Mouse (Mus musculus) myocyte (in vitro differentiated cells): ENCODE data around the gene Myo15b.

Experiments
- E2F4 ChIP-seq: IDR thresholded peaks from one replicate; pipeline ENCODE4 v1.6.1; 2011; ENCODE audit warnings: mild to moderate bottlenecking, control low read depth, moderate library complexity; ENCODE audit not compliant: insufficient read depth
- MAX ChIP-seq: IDR thresholded peaks from one replicate; pipeline ENCODE4 v1.6.1; 2011; ENCODE audit warnings: low read depth, mild to moderate bottlenecking, control low read depth
- MYOD1 ChIP-seq, 3 experiments: IDR thresholded peaks; one replicate each; pipeline ENCODE4 v1.6.1; 2011; ENCODE audit warnings: control low read depth in 2 of 3, low read depth in 2 of 3, mild to moderate bottlenecking in 2 of 3, moderate library complexity in 1 of 3; ENCODE audit not compliant: insufficient read length in 2 of 3, control insufficient read depth in 1 of 3
- POLR2A ChIP-seq: IDR thresholded peaks from one replicate; pipeline ENCODE4 v1.6.1; 2011; ENCODE audit warnings: low read depth, mild to moderate bottlenecking, control low read depth, moderate library complexity; ENCODE audit not compliant: insufficient read length
- POLR2AphosphoS2 ChIP-seq: IDR thresholded peaks from one replicate; pipeline ENCODE4 v1.6.1; 2011; ENCODE audit warnings: low read depth, control low read depth; ENCODE audit not compliant: insufficient read length
- REST ChIP-seq: IDR thresholded peaks from one replicate; pipeline ENCODE4 v1.6.1; 2011; ENCODE audit warnings: mild to moderate bottlenecking, control low read depth, moderate library complexity; ENCODE audit not compliant: insufficient read depth, insufficient read length
- TCF12 ChIP-seq: IDR thresholded peaks from one replicate; pipeline ENCODE4 v1.6.1; 2011; ENCODE audit warnings: mild to moderate bottlenecking, control low read depth; ENCODE audit not compliant: poor library complexity, insufficient read depth, severe bottlenecking
- USF1 ChIP-seq: IDR thresholded peaks from one replicate; pipeline ENCODE4 v1.6.1; 2011; ENCODE audit warnings: low read depth, mild to moderate bottlenecking, control low read depth, moderate library complexity

GRCm38 (mm10) chr11:115812095-115812494 lies 46.1 kb upstream of the Myo15b start:
- TF ChIP-seq MYOD1 (IDR thresholded peaks at IDR 0.05; ENCODE audit: control insufficient read depth in 1 of 3, insufficient read length in 2 of 3, low read depth in 2 of 3), result no peak
- no peak for TF ChIP-seq POLR2AphosphoS2
- TF ChIP-seq TCF12, result no peak
- TF ChIP-seq POLR2A, result no peak
- TF ChIP-seq USF1, result no peak
- TF ChIP-seq REST, result no peak
- no peak for TF ChIP-seq E2F4
- no peak for TF ChIP-seq MAX
